Mouse (Mus musculus): Measurements from ENCODE around the gene Angpt4. TPM values are rescaled to one million over a fixed set of nuclear protein-coding genes. Genes with fewer than 3 reads are reported as not detected.

Gene Angpt4
- polyA plus RNA-seq, 1 experiment from 2014 or later: 0.27 TPM

DNA sequence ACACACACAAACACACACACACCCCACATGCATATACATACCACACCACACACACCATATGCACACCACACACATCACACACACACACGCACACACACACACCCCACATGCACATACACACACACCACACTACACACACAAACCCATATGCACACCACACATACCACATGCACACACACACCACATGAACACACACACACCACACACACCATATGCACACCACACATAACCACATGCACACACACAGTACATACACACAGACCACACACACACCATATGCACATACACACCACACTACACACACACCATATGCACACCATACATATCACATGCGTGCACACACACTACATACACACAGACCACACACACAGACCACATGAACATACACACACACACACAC is 36.6 kb downstream of the Angpt4 start:
- H3K4me3 ChIP-seq: no peak overlapping the region
- WGBS: 99% methylated on average over 2 of the region's 2 CpGs
- no peaks in the 10 kb centered on the region for H3K36me3 ChIP-seq (replicated peaks)
- H3K27me3 ChIP-seq (replicated peaks; ENCODE audit: low read depth, poor library complexity, severe bottlenecking): no peaks in the 10 kb centered on the region; the same call in 1 of the 2 replicates
- H3K4me1 ChIP-seq: no peaks in the 10 kb centered on the region
- no peaks in the 10 kb centered on the region for H3K9me3 ChIP-seq
- no peak overlapping the region for H3K27ac ChIP-seq (replicated peaks)
- DNase-seq (ENCODE audit: low spot score): no peak

DNA sequence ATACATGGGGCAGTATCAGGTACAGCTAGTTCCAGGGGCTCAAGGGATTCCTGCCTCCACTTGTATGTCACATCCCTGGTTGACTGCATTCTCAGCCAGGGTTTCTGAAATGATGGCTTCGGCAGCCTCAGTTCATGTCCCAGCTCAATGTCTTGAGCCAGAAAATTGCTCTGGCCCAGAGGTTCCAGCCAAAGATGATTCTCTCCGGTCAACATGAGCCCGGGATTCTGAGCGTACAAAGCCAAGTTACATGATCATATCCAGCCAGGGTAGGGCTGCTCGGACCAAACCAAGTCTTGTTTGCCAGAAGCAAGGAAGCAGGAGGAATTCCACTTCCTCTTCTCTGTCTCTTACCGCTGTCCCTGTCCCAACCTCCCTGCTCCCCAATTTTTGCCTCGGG is 37.3 kb downstream of the Angpt4 start:
- WGBS: 85% methylated on average over 7 of the region's 7 CpGs
- Histone ChIP-seq H3K27me3 (replicated peaks; ENCODE audit: low read depth, poor library complexity, severe bottlenecking) (no peaks in the 10 kb centered on the region), H3K27ac (replicated peaks) (no peak overlapping the region), H3K4me1 (no peaks in the 10 kb centered on the region), H3K36me3 (replicated peaks) (no peaks in the 10 kb centered on the region), H3K4me3 (no peak overlapping the region), H3K9me3 (no peaks in the 10 kb centered on the region)
- no peak for DNase-seq (ENCODE audit: low spot score)

DNA sequence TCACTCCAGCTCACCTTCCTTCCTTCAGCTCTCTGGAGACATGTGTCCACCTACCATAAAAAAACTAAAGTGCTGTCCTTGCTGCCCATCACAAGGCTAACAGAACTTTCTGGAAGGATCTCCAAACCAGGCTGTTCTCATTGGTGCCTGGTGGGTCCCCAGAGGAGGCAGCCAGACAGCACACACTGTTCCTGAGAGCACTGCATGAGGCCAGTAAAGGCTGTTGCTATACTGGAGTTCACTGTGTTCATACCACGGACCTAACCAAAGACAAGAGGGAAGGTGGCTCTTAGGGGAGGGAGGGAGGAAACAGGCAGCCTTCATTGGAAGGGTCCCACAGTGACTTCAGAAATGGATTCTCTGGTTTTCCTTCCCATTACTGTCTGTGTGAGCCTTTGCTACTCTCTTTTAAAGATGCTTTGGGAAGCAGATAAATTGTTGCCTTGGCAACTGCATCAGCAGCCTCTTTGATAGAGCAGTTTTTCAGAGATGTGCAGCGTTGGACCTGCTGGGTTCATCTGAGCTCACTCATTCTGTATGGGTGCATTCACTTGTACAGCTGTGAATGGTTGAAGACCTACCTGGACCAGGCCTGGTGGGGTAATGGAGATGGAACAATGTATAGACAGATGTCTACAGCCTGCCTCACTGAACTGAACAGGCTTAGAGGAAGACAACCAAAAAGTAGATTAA is 38.2 kb downstream of the Angpt4 start:
- DNase-seq (ENCODE audit: low spot score): no peak
- Histone ChIP-seq H3K4me3 (no peak overlapping the region), H3K27ac (replicated peaks) (no peak overlapping the region), H3K4me1 (no peaks in the 10 kb centered on the region), H3K27me3 (replicated peaks; ENCODE audit: low read depth, poor library complexity, severe bottlenecking) (no peaks in the 10 kb centered on the region), H3K36me3 (replicated peaks) (no peaks in the 10 kb centered on the region), H3K9me3 (no peaks in the 10 kb centered on the region)
- 75% methylated on average over 2 of the region's 2 CpGs for WGBS

DNA sequence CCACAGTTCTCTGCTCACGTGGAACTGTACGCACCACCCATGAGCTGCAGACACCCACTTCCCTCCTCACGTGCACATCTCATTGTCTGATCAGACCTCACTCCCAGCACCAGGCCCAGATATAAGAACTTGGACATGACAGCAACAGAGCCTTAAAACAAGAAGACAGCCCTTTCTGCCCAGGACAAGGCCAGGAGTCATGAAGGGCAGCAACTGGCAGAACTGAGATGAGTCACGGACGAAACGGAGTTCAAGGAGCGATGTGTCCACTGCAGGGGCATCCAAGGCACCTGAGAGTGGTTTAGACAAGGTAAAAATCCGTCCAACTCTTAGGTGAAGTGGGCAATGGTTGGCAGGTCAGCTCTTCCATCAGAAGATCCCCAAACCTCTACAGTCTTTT is 42.7 kb downstream of the Angpt4 start:
- 88% methylated on average over 8 of the region's 8 CpGs for WGBS

DNA sequence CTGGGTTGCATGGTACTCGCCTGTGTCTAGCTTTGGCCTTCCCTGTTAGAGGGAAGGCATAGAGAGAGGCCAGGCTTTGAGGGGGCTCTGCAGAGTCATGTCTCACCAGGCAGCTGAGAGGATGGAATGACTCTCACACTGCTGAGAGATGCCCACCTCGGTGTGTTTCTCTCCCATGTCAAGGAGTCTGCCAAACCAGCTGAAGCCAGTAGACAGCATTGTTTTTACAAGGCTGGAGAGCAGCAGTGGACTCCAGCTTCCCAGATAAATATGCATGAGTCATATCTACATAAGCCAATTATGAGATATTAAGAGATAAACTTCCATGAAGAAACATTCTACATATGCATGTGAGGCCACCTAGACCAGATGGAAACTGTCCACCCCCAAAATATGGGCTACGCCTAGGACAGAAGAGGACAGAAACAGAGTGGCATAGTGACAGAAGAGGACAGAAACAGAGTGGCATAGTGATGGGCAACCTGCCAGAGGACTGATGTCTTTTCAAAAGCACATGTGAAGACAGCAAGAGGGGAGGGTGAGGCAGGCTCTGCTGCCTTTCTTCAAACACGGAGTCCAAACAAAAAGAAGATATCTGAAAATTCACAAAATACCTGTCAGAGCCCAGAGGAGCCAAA is 45.6 kb downstream of the Angpt4 start:
- H3K4me3 ChIP-seq: no peak overlapping the region
- 85% methylated on average over 4 of the region's 4 CpGs for WGBS

More for the DNA sequence above, 42.7 kb downstream of the Angpt4 start:
- DNase-seq (ENCODE audit: low spot score): no peak
- H3K9me3 ChIP-seq: no peaks in the 10 kb centered on the region
- no peak overlapping the region for H3K27ac ChIP-seq (replicated peaks)
- no peak overlapping the region for H3K4me3 ChIP-seq
- H3K4me1 ChIP-seq: 0 out of 2 replicates have a peak, but pooled peaks cover under 1% of the 10 kb centered on the region
- H3K27me3 ChIP-seq (replicated peaks; ENCODE audit: low read depth, poor library complexity, severe bottlenecking): no peaks in the 10 kb centered on the region
- H3K36me3 ChIP-seq (replicated peaks): no peaks in the 10 kb centered on the region

DNA sequence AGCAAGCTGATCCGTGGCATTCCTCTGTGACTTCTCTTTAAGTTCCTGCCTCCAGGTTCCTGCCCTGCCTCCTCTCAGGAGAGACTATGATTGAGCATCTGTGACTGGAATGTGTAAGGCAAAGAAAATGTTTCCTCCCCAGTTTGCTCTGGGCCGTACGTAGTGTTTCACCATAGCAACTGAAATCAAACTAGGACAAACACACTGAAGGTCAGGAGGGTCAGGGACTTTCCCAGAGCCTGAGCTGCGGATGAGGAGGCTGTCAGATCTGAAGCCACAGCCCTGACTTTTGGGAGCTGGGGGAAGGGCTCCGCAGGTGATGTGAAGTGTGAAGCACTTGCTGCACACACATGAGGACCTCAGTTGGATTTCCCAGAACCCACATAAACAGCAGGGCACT is 48.3 kb downstream of the Angpt4 start:
- no peak overlapping the region; the same call in 1 of the 2 replicates for H3K27ac ChIP-seq (replicated peaks)
- peaks cover 54% of the 10 kb centered on the region for H3K4me1 ChIP-seq
- H3K4me3 ChIP-seq: no peak overlapping the region
- no peaks in the 10 kb centered on the region for H3K9me3 ChIP-seq
- 24% methylated on average over 5 of the region's 5 CpGs for WGBS
- no peaks in the 10 kb centered on the region for H3K36me3 ChIP-seq (replicated peaks)
- peaks cover 9% of the 10 kb centered on the region; the same call in 1 of the 2 replicates for H3K27me3 ChIP-seq (replicated peaks; ENCODE audit: low read depth, poor library complexity, severe bottlenecking)
- peak; percentile 40 for DNase-seq (ENCODE audit: low spot score)

More for the DNA sequence above, 45.6 kb downstream of the Angpt4 start:
- no peaks in the 10 kb centered on the region for H3K27me3 ChIP-seq (replicated peaks; ENCODE audit: low read depth, poor library complexity, severe bottlenecking)
- H3K27ac ChIP-seq (replicated peaks): no peak overlapping the region
- H3K4me1 ChIP-seq: peaks cover 28% of the 10 kb centered on the region
- H3K36me3 ChIP-seq (replicated peaks): no peaks in the 10 kb centered on the region
- no peaks in the 10 kb centered on the region for H3K9me3 ChIP-seq
- DNase-seq (ENCODE audit: low spot score): no peak

DNA sequence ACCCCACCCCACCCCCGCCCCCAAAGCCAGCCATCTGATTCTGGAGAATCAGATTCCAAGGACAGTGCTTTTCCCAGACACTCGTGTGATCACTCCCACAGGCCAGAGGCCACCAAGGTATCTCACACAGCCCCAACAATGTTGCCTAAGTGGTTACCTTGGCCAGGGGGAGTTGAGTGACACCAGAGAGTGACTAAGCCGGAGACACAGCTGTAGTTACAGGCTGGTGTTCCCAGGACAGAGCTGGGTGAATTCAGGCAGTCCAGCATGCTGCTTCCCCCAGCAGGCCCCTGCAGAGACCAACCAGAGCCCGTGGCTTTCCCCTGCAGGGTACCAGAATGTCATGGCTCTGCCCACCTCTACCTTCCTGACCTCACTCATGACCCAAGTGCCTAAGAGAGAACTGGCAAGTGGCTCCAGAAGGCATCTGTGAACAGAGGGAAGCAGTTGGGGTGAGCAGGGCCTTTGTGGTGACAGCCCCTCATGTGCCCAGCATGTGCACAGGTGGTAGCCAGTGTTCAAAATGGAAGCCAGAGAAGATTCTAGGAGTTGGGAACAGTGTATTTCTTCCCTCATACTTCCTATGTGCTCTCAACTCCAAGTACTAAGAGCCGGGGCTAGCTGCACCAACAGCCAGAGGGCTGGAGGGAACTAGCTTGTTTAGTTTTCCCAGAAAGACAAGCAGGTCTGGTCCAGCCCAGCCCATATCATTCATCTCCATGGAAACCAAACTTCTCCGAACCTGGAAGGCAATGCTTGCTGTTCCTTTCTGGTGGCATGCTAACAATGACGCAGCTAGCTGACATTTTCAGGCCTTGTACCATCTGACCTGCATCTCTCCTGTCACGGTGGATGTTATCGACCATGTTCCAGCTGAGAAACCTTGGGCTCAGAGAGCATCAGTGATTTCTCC is 50.5 kb downstream of the Angpt4 start:
- peaks cover 19% of the 10 kb centered on the region for H3K27me3 ChIP-seq (replicated peaks; ENCODE audit: low read depth, poor library complexity, severe bottlenecking)
- H3K27ac ChIP-seq (replicated peaks): peak overlapping the region; percentile 63
- no peak overlapping the region for H3K4me3 ChIP-seq
- peaks cover 63% of the 10 kb centered on the region for H3K4me1 ChIP-seq
- WGBS: 44% methylated on average over 9 of the region's 9 CpGs
- DNase-seq (ENCODE audit: low spot score): no peak
- no peaks in the 10 kb centered on the region for H3K9me3 ChIP-seq
- no peaks in the 10 kb centered on the region for H3K36me3 ChIP-seq (replicated peaks)

DNA sequence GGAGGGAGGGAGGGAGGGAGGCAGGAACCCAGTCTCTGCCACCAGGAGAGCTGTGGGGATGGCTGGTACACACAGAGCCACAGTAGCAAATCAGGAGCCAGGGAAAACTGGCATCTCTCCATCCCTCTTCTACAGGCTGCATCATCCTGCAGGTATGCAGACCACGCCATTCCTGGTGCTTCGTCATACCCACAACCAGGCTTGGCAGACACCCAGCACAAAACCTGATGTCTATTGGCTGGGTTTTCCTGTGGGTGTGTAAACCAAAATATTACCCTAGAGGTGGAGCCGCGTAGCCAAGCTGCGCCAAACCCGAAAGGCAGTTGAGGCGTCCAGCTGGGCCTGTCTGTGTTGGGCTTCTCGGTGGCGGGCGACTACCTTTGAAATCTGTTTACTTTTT is 51.5 kb downstream of the Angpt4 start:
- peaks cover under 1% of the 10 kb centered on the region; the same call in 1 of the 2 replicates for H3K36me3 ChIP-seq (replicated peaks)
- peaks cover 19% of the 10 kb centered on the region for H3K27me3 ChIP-seq (replicated peaks; ENCODE audit: low read depth, poor library complexity, severe bottlenecking)
- no peaks in the 10 kb centered on the region for H3K9me3 ChIP-seq
- peaks cover 68% of the 10 kb centered on the region for H3K4me1 ChIP-seq
- no peak overlapping the region for H3K4me3 ChIP-seq
- H3K27ac ChIP-seq (replicated peaks): no peak overlapping the region
- no peak for DNase-seq (ENCODE audit: low spot score)
- WGBS: 71% methylated on average over 10 of the region's 10 CpGs

DNA sequence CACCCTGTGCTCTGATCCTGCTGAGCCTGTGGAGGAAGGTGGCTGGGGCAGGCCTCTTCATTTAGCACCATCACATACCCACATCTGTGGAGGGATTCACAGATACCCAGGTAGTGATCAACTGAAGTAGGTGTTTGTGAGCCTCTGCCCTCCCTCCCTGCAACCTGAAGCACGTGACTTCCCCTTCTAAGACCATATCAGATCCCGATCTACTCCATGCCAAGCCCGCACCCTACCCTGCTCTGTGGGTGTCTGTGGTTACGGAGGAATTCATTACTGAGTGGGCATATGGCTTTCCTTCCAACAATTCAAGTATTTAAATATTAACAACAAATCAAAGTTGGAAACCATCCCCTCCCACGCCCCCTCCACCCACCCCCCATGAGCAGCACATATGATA is 52.3 kb downstream of the Angpt4 start:
- Histone ChIP-seq H3K36me3 (replicated peaks) (peaks cover 9% of the 10 kb centered on the region; the same call in 1 of the 2 replicates), H3K4me1 (peaks cover 76% of the 10 kb centered on the region), H3K27me3 (replicated peaks; ENCODE audit: low read depth, poor library complexity, severe bottlenecking) (peaks cover 19% of the 10 kb centered on the region), H3K9me3 (no peaks in the 10 kb centered on the region), H3K4me3 (no peak overlapping the region), H3K27ac (replicated peaks) (0 out of 2 replicates have a peak overlapping the region, but pooled peaks have one; percentile 7)
- WGBS: 86% methylated on average over 5 of the region's 5 CpGs
- no peak for DNase-seq (ENCODE audit: low spot score)

DNA sequence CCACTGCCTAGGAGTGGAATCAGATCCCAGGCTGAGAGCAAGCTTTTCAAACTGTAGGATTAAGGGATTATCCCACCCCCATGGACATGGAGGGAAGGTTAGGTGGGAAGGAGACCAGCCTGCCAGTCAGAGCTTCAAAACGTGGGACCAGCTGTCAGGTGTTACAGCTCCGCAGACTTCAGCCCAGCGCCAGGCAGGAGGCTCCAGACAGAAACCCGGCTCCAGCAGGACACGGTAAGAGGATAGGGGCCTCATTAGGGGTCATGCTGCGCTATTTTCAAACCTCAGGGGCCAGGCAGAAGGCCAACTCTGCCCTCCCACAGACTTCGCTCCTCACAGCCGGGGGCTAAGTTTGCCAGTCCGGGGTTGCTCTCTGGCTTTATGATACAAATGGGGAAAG is 53.0 kb downstream of the Angpt4 start:
- Histone ChIP-seq H3K27me3 (replicated peaks; ENCODE audit: low read depth, poor library complexity, severe bottlenecking) (peaks cover 19% of the 10 kb centered on the region), H3K4me1 (peaks cover 80% of the 10 kb centered on the region), H3K36me3 (replicated peaks) (peaks cover 16% of the 10 kb centered on the region), H3K27ac (replicated peaks) (no peak overlapping the region; the same call in 1 of the 2 replicates), H3K9me3 (no peaks in the 10 kb centered on the region), H3K4me3 (no peak overlapping the region)
- peak; percentile 64 for DNase-seq (ENCODE audit: low spot score)
- 4% methylated on average over 9 of the region's 9 CpGs for WGBS

DNA sequence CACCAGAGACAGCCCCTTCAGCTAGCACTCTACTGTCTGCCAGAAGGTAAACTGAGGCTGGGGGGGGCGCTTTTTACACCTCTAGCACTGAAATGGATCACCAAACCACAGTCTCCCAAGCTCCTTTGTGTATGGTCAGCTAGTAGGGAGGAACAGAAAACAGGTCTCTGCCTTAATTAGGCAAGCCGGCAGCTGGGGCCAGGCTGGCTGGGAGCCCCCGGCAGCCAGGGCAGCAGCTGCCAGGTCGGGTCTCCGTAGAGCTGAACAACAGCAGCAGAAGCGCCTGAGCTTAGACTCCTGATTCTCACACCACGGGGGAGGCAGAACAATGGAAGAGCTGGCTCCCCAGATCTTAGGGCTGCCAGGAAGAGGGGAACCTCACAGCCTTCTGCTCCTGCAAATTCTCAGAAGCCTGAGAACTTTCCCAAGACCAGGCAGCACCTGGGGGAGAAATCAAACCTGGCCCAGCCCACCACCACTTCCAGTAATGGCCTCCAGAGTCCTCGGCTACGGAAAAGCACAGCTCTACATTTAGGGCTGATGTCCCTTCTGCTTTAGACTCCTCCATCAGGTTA is 56.3 kb downstream of the Angpt4 start:
- peak; percentile 50 for DNase-seq (ENCODE audit: low spot score)
- Histone ChIP-seq H3K27me3 (replicated peaks; ENCODE audit: low read depth, poor library complexity, severe bottlenecking) (peaks cover 30% of the 10 kb centered on the region), H3K9me3 (no peaks in the 10 kb centered on the region), H3K36me3 (replicated peaks) (peaks cover 31% of the 10 kb centered on the region), H3K27ac (replicated peaks) (peak overlapping the region; percentile 80), H3K4me3 (peak overlapping the region; percentile 30; the same call in 1 of the 2 replicates), H3K4me1 (peaks cover 82% of the 10 kb centered on the region)
- 25% methylated on average over 9 of the region's 9 CpGs for WGBS

DNA sequence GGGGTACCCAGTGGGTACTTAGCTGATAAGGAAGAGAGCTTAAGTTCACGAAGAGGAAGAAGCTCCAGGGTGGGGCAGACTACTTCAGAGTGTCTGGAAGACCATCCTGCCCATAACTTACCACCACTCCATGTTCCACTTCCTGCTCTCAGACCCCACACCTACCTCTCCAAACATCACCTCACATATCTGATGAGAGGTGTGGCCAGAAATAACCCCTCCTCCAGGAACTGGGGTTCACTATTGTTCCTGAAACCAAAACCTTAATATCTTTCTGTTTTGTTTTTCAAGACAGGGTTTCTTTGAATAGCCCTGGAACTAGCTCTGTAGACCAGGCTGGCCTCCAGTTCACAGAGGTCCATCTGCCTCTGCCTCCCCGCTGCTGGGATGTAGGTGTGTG is 56.8 kb downstream of the Angpt4 start:
- Histone ChIP-seq H3K27ac (replicated peaks) (peak overlapping the region; percentile 80), H3K4me1 (peaks cover 82% of the 10 kb centered on the region), H3K36me3 (replicated peaks) (peaks cover 34% of the 10 kb centered on the region), H3K27me3 (replicated peaks; ENCODE audit: low read depth, poor library complexity, severe bottlenecking) (peaks cover 35% of the 10 kb centered on the region), H3K9me3 (no peaks in the 10 kb centered on the region), H3K4me3 (peak overlapping the region; percentile 30; the same call in 1 of the 2 replicates)
- no peak for DNase-seq (ENCODE audit: low spot score)
- 72% methylated on average over 2 of the region's 2 CpGs for WGBS

Data from embryonic facial prominence, embryonic 10.5 days (tissue).